Mouse (Mus musculus) embryonic facial prominence, embryonic 14.5 days (tissue): Measurements from ENCODE around the gene Susd6. TPM values are rescaled to one million over a fixed set of nuclear protein-coding genes. Genes with fewer than 3 reads are reported as not detected.
A peak's percentile ranks its signal among the peaks of the same experiment; 100 is the strongest.

Experiments
- ATAC-seq: fragments of 200-750 bp; cut with Nextera tagmentation; 2 replicates; pipeline ENCODE4 v1.8.0; 2017; ENCODE audit warnings: low read depth, moderate number of reproducible peaks, moderate TSS enrichment
- DNase-seq: peaks from one replicate; pipeline ENCODE4 v3.0.0-alpha.2; 2015; ENCODE audit warnings: low spot score
- H3K27ac ChIP-seq: fragments of 300-500 bp; sonication (generic); replicated peaks from 2 replicates; pipeline ENCODE4 v1.5.1; 2014; ENCODE audit warnings: low read depth, mild to moderate bottlenecking, low read length, moderate library complexity
- H3K27me3 ChIP-seq: fragments of 300-500 bp; sonication (generic); replicated peaks from 2 replicates; pipeline ENCODE4 v1.6.1; 2014; ENCODE audit warnings: low read length; ENCODE audit not compliant: control insufficient read depth, insufficient read depth
- H3K36me3 ChIP-seq: fragments of 300-500 bp; sonication (generic); 2 replicates; pipeline ENCODE4 v1.6.1; 2014; ENCODE audit warnings: low read length, mixed read lengths; ENCODE audit not compliant: control insufficient read depth, insufficient read depth
- H3K4me1 ChIP-seq: fragments of 300-500 bp; sonication (generic); 2 replicates; pipeline ENCODE4 v1.6.1; 2014; ENCODE audit warnings: antibody characterized with exemption, low read length; ENCODE audit not compliant: control insufficient read depth, insufficient read depth
- H3K4me2 ChIP-seq: fragments of 300-500 bp; sonication (generic); 2 replicates; pipeline ENCODE4 v1.6.1; 2014; ENCODE audit warnings: low read depth, mild to moderate bottlenecking, low read length, moderate library complexity, mixed read lengths
- H3K4me3 ChIP-seq: fragments of 300-500 bp; sonication (generic); 2 replicates; pipeline ENCODE4 v1.5.1; 2014; ENCODE audit warnings: low read depth, mild to moderate bottlenecking, low read length
- H3K9ac ChIP-seq: fragments of 300-500 bp; sonication (generic); 2 replicates; pipeline ENCODE4 v1.6.1; 2014; ENCODE audit warnings: low read depth, mild to moderate bottlenecking, low read length, moderate library complexity, mixed read lengths
- H3K9me3 ChIP-seq: fragments of 300-500 bp; sonication (generic); 2 replicates; pipeline ENCODE4 v1.6.1; 2016; ENCODE audit warnings: low read length; ENCODE audit not compliant: control insufficient read depth
- WGBS: fragments of 180-500 bp; shearing (Covaris S2); extraction: QIAGEN DNeasy Blood & Tissue Kit; methylation state at CpG from one replicate; pipeline ENCODE4 v1.1.7; 2014; 5-methylcytosine and 5-hydroxymethylcytosine counted together
- polyA plus RNA-seq: library from polyadenylated mRNA; unstranded; fragments of >200 nt; fragmentation: Nextera tagmentation; extraction: Ambion mirVana; gene quantifications from 2 replicates; pipeline ENCODE4 v1.2.1, GENCODE M21; 2014

The Susd6 gene
- polyA plus RNA-seq, 1 experiment from 2014 or later: 20.6 TPM

- no peaks in the 10 kb centered on the region for H3K27me3 ChIP-seq
- no peaks in the 10 kb centered on the region for H3K9me3 ChIP-seq
- H3K36me3 ChIP-seq: no peaks in the 10 kb centered on the region
- no peak overlapping the region for H3K27ac ChIP-seq
- H3K9ac ChIP-seq: no peak overlapping the region
- ATAC-seq (no peak), DNase-seq (no peak)
- 91% methylated on average over 5 of the region's 5 CpGs for WGBS
- H3K4me2 ChIP-seq: no peak overlapping the region
- H3K4me1 ChIP-seq: 0 out of 2 replicates have a peak, but pooled peaks cover 2% of the 10 kb centered on the region
- H3K4me3 ChIP-seq: no peak overlapping the region
These were observed 131.0 kb downstream of the Susd6 start for GRCm38 (mm10) chr12:80921301-80921700.

- DNase-seq: peak; percentile 51
These were observed 132.6 kb downstream of the Susd6 start for GRCm38 (mm10) chr12:80922869-80923268.

GRCm38 (mm10) chr12:80923602-80924001 is 133.3 kb downstream of the Susd6 start:
- no peaks in the 10 kb centered on the region for H3K9me3 ChIP-seq
- H3K36me3 ChIP-seq: no peaks in the 10 kb centered on the region
- WGBS: 57% methylated on average over 5 of the region's 5 CpGs
- no peak overlapping the region for H3K9ac ChIP-seq
- peak; percentile 58 for ATAC-seq
- 0 out of 2 replicates have a peak, but pooled peaks cover 2% of the 10 kb centered on the region for H3K4me1 ChIP-seq
- no peak overlapping the region for H3K4me3 ChIP-seq
- peak overlapping the region; percentile 55 for H3K27ac ChIP-seq
- peak; percentile 62 for DNase-seq
- H3K4me2 ChIP-seq: no peak overlapping the region
- no peaks in the 10 kb centered on the region for H3K27me3 ChIP-seq

More at GRCm38 (mm10) chr12:80922869-80923268, 132.6 kb downstream of the Susd6 start:
- H3K4me2 ChIP-seq: peak overlapping the region; percentile 32
- H3K27ac ChIP-seq: 0 out of 2 replicates have a peak overlapping the region, but pooled peaks have one; percentile 8
- 0 out of 2 replicates have a peak, but pooled peaks cover 2% of the 10 kb centered on the region for H3K4me1 ChIP-seq
- 4% methylated on average over 7 of the region's 7 CpGs for WGBS
- H3K9me3 ChIP-seq: no peaks in the 10 kb centered on the region
- ATAC-seq: peak; percentile 70
- no peaks in the 10 kb centered on the region for H3K36me3 ChIP-seq
- no peak overlapping the region for H3K4me3 ChIP-seq
- 0 out of 2 replicates have a peak overlapping the region, but pooled peaks have one; percentile 34 for H3K9ac ChIP-seq
- no peaks in the 10 kb centered on the region for H3K27me3 ChIP-seq

GRCm38 (mm10) chr12:80924205-80924604 is 133.9 kb downstream of the Susd6 start:
- Histone ChIP-seq H3K4me2 (no peak overlapping the region), H3K4me3 (no peak overlapping the region), H3K9me3 (no peaks in the 10 kb centered on the region), H3K9ac (no peak overlapping the region), H3K36me3 (no peaks in the 10 kb centered on the region), H3K27me3 (no peaks in the 10 kb centered on the region), H3K4me1 (0 out of 2 replicates have a peak, but pooled peaks cover 2% of the 10 kb centered on the region), H3K27ac (peak overlapping the region; percentile 55; the same call in 1 of the 2 replicates)
- ATAC-seq: peak; percentile 78
- WGBS: 43% methylated on average over 3 of the region's 3 CpGs
- peak; percentile 90 for DNase-seq

GRCm38 (mm10) chr12:80925919-80926318 is 135.6 kb downstream of the Susd6 start:
- Histone ChIP-seq H3K4me1 (0 out of 2 replicates have a peak, but pooled peaks cover 2% of the 10 kb centered on the region), H3K27ac (no peak overlapping the region), H3K27me3 (no peaks in the 10 kb centered on the region), H3K9me3 (no peaks in the 10 kb centered on the region), H3K4me2 (no peak overlapping the region), H3K9ac (no peak overlapping the region), H3K36me3 (no peaks in the 10 kb centered on the region), H3K4me3 (no peak overlapping the region)
- ATAC-seq (no peak), DNase-seq (no peak)
- WGBS: 48% methylated on average over 7 of the region's 7 CpGs

- H3K9ac ChIP-seq: no peak overlapping the region
- no peak overlapping the region for H3K4me3 ChIP-seq
- DNase-seq: no peak
- no peak overlapping the region for H3K27ac ChIP-seq
- no peak for ATAC-seq
- no peaks in the 10 kb centered on the region for H3K36me3 ChIP-seq
- H3K4me2 ChIP-seq: no peak overlapping the region
- no peaks in the 10 kb centered on the region for H3K27me3 ChIP-seq
- WGBS: 88% methylated on average over 4 of the region's 4 CpGs
- H3K9me3 ChIP-seq: no peaks in the 10 kb centered on the region
- 0 out of 2 replicates have a peak, but pooled peaks cover 2% of the 10 kb centered on the region for H3K4me1 ChIP-seq
These were observed 136.2 kb downstream of the Susd6 start for GRCm38 (mm10) chr12:80926550-80926949.

GRCm38 (mm10) chr12:80927518-80927917 is 137.2 kb downstream of the Susd6 start:
- H3K9ac ChIP-seq: no peak overlapping the region
- 59% methylated on average over 1 of the region's 1 CpGs for WGBS
- no peak for DNase-seq

GRCm38 (mm10) chr12:80928881-80929280 is 138.6 kb downstream of the Susd6 start:
- 0 out of 2 replicates have a peak, but pooled peaks cover 2% of the 10 kb centered on the region for H3K4me1 ChIP-seq
- no peak for DNase-seq
- H3K9me3 ChIP-seq: no peaks in the 10 kb centered on the region

More at GRCm38 (mm10) chr12:80927518-80927917, 137.2 kb downstream of the Susd6 start:
- Histone ChIP-seq H3K4me3 (no peak overlapping the region), H3K9me3 (no peaks in the 10 kb centered on the region), H3K36me3 (no peaks in the 10 kb centered on the region), H3K27ac (no peak overlapping the region), H3K27me3 (no peaks in the 10 kb centered on the region), H3K4me1 (0 out of 2 replicates have a peak, but pooled peaks cover 2% of the 10 kb centered on the region), H3K4me2 (no peak overlapping the region)
- no peak for ATAC-seq

GRCm38 (mm10) chr12:80930141-80930540 is 139.8 kb downstream of the Susd6 start:
- H3K27ac ChIP-seq: no peak overlapping the region
- H3K4me3 ChIP-seq: no peak overlapping the region
- H3K27me3 ChIP-seq: no peaks in the 10 kb centered on the region
- no peak overlapping the region for H3K4me2 ChIP-seq
- 73% methylated on average over 7 of the region's 7 CpGs for WGBS
- no peaks in the 10 kb centered on the region for H3K9me3 ChIP-seq
- H3K9ac ChIP-seq: no peak overlapping the region
- no peaks in the 10 kb centered on the region for H3K4me1 ChIP-seq
- DNase-seq (no peak), ATAC-seq (no peak)
- H3K36me3 ChIP-seq: no peaks in the 10 kb centered on the region

More at GRCm38 (mm10) chr12:80928881-80929280, 138.6 kb downstream of the Susd6 start:
- 87% methylated on average over 3 of the region's 3 CpGs for WGBS
- H3K27me3 ChIP-seq: no peaks in the 10 kb centered on the region
- no peak overlapping the region for H3K4me3 ChIP-seq
- no peak overlapping the region for H3K4me2 ChIP-seq
- H3K36me3 ChIP-seq: no peaks in the 10 kb centered on the region
- ATAC-seq: no peak
- H3K27ac ChIP-seq: no peak overlapping the region
- H3K9ac ChIP-seq: no peak overlapping the region
